Mouse (Mus musculus) liver, embryonic 14.5 days (tissue): ENCODE results near the gene Hdlbp.

ENCODE experiments used
- CTCF ChIP-seq: IDR thresholded peaks from 2 replicates; pipeline ENCODE4 v1.5.1; 2016; ENCODE audit warnings: antibody characterized with exemption, low read depth, control low read depth
- EP300 ChIP-seq: IDR thresholded peaks from 2 replicates; pipeline ENCODE4 v1.6.1; 2016; ENCODE audit warnings: antibody characterized with exemption, low read depth

- TF ChIP-seq CTCF = no peak
- TF ChIP-seq EP300 = no peak
Observed at GRCm38 (mm10) chr1:93495312-93495711, 16.7 kb upstream of the Hdlbp start.
